In the genomic region with DNA sequence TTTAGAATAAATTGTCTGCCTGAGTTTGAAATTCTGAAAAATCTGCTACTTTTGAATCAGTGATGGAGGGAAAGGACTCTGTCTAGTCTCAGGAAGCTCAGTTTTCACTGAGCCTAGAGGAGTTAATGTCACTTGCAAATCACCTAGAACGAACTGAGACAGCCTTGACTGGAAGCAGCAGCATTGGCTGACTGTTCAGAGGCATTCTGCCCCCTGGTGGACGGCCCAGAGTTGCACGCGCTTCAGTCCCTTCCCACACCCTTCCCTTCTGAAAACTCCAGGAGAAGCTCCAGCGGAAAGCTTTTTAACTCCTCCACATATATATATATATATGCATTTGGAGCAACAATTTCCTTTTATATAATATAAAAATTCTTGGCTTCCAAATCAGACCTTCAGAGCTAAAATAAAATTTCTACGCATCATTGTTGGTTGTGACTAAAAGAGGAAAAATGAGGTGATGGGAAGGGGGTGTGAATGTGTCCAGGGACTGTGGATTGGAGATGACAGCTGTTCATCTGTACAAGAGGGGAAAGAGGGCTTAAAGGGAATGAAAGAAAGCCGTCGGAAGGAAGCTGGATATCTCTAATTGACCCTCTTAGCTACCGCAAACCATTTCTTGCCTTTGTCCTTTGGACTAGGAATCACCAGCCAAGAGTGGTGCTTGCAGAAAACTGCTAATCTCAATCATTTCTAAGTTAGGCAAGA, we compare ENCODE assay signal across 9 mouse cellular contexts. TPM values are rescaled to one million over a fixed set of nuclear protein-coding genes. Genes with fewer than 3 reads are reported as not detected.
DNase-seq lines count a peak whose midpoint lies in the region; ATAC-seq and TF ChIP-seq lines count a peak whose summit lies in the region.
"Had no signal": no experiment of that assay in that cellular context is flagged by ENCODE, and none has a peak within 500 bp of the region (broad histone marks: within the 10 kb centered on the region; RNA-seq: fewer than 3 reads in every experiment).

No protein-coding gene starts in this region.

- no peak overlapping the region for H3K9ac ChIP-seq in hindbrain, embryonic 11.5 days (ENCODE audit: low read depth, low read length)
- no peak overlapping the region for H3K9ac ChIP-seq in lung, postnatal 0 days (replicated peaks; ENCODE audit: low read depth)
- H3K9ac ChIP-seq: limb, embryonic 15.5 days had no signal

- no peak overlapping the region for H3K4me2 ChIP-seq in hindbrain, embryonic 11.5 days (replicated peaks; ENCODE audit: low read depth, low read length)
- H3K4me2 ChIP-seq in lung, postnatal 0 days (replicated peaks; ENCODE audit: low read depth, low read length): no peak overlapping the region
- H3K4me2 ChIP-seq: limb, embryonic 15.5 days had no signal

- H3K4me1 ChIP-seq in embryonic facial prominence, embryonic 10.5 days: peaks cover 6% of the 10 kb centered on the region
- no peaks in the 10 kb centered on the region for H3K4me1 ChIP-seq in hindbrain, embryonic 11.5 days (replicated peaks; ENCODE audit: control insufficient read depth, insufficient read depth, low read length)
- no peaks in the 10 kb centered on the region; the same call in 1 of the 2 replicates for H3K4me1 ChIP-seq in lung, postnatal 0 days (ENCODE audit: insufficient read depth, low read depth, low read length)

- peak; percentile 87 for TF ChIP-seq CTCF in lung, postnatal 0 days (IDR thresholded peaks at IDR 0.05)

- peak; percentile 78 for DNase-seq in ES-CJ7 (ENCODE audit: low read depth, low spot score)
- peak; percentile 78 for DNase-seq in adrenal gland, adult 2 months
- peak; percentile 85 for DNase-seq in embryonic facial prominence, embryonic 10.5 days (ENCODE audit: low spot score)
- DNase-seq in hindbrain, embryonic 11.5 days (ENCODE audit: low spot score): peak; percentile 89
- peak; percentile 48 to 79 for DNase-seq in layer of hippocampus, adult 8-10 months (ENCODE audit: low spot score in 2 of 2)
- peak; percentile 70 for DNase-seq in lung, postnatal 0 days (ENCODE audit: low spot score)
- peak; percentile 92 for DNase-seq in retina, embryonic 14.5 days (ENCODE audit: low spot score)

- no peaks in the 10 kb centered on the region for H3K9me3 ChIP-seq in embryonic facial prominence, embryonic 10.5 days
- H3K9me3 ChIP-seq in hindbrain, embryonic 11.5 days (ENCODE audit: control insufficient read depth, low read length): no peaks in the 10 kb centered on the region
- no peaks in the 10 kb centered on the region for H3K9me3 ChIP-seq in lung, postnatal 0 days (ENCODE audit: low read length)
- H3K9me3 ChIP-seq: limb, embryonic 15.5 days had no signal

- TF ChIP-seq EP300 in lung, postnatal 0 days (IDR thresholded peaks at IDR 0.05): no peak

- WGBS in embryonic facial prominence, embryonic 10.5 days: 36% methylated on average over 9 of the region's 9 CpGs
- WGBS in hindbrain, embryonic 11.5 days: 32% methylated on average over 9 of the region's 9 CpGs
- 26% methylated on average over 9 of the region's 9 CpGs for WGBS in lung, postnatal 0 days

- ATAC-seq in hindbrain, embryonic 11.5 days (ENCODE audit: low FRiP score): peak; percentile 81
- ATAC-seq in lung, postnatal 0 days: no peak
- ATAC-seq in monocyte, adult 5-6 weeks (replicated peaks; ENCODE audit: insufficient number of reproducible peaks, low FRiP score, low TSS enrichment, poor library complexity, severe bottlenecking): no peak; the same call in 1 of the 2 replicates

- H3K27ac ChIP-seq in embryonic facial prominence, embryonic 10.5 days (replicated peaks): no peak overlapping the region
- H3K27ac ChIP-seq in hindbrain, embryonic 11.5 days (ENCODE audit: low read depth, low read length): no peak overlapping the region
- H3K27ac ChIP-seq in lung, postnatal 0 days (ENCODE audit: low read length): no peak overlapping the region
- H3K27ac ChIP-seq: limb, embryonic 15.5 days had no signal

- peaks cover 24% of the 10 kb centered on the region for H3K27me3 ChIP-seq in embryonic facial prominence, embryonic 10.5 days (replicated peaks; ENCODE audit: low read depth, poor library complexity, severe bottlenecking)
- H3K27me3 ChIP-seq in hindbrain, embryonic 11.5 days (ENCODE audit: control insufficient read depth, insufficient read depth, low read length): peaks cover 3% of the 10 kb centered on the region
- peaks cover 5% of the 10 kb centered on the region; the same call in 1 of the 2 replicates for H3K27me3 ChIP-seq in lung, postnatal 0 days (replicated peaks; ENCODE audit: insufficient read depth, low read length)

- H3K4me3 ChIP-seq in embryonic facial prominence, embryonic 10.5 days: no peak overlapping the region
- H3K4me3 ChIP-seq in hindbrain, embryonic 11.5 days (ENCODE audit: low read depth, low read length): no peak overlapping the region
- no peak overlapping the region for H3K4me3 ChIP-seq in lung, postnatal 0 days (ENCODE audit: low read depth, low read length)
- H3K4me3 ChIP-seq: limb, embryonic 15.5 days had no signal

- no peaks in the 10 kb centered on the region for H3K36me3 ChIP-seq in embryonic facial prominence, embryonic 10.5 days (replicated peaks)
- no peaks in the 10 kb centered on the region for H3K36me3 ChIP-seq in hindbrain, embryonic 11.5 days (ENCODE audit: control insufficient read depth, insufficient read depth, low read length)
- no peaks in the 10 kb centered on the region for H3K36me3 ChIP-seq in lung, postnatal 0 days (ENCODE audit: insufficient read depth, low read length)
- H3K36me3 ChIP-seq: limb, embryonic 15.5 days had no signal

RNA-seq across cellular contexts. Expression of a gene that starts 6.6 kb away (rescaled TPM):
- 10 to 100 TPM in 1 of 2 experiments, 1 to 10 TPM in 1; 7.1 to 13.1 TPM for total RNA-seq in adrenal gland, adult 2 months (2021)
- polyA plus RNA-seq in adrenal gland, adult 2 months (2012; rRNA removed): 0.99 and 2.2 TPM in 2 replicates
- polyA plus RNA-seq in embryonic facial prominence, embryonic 10.5 days (2016; fragmentation: Nextera tagmentation; extraction: Ambion mirVana): 0.60 and 1.1 TPM in 2 replicates
- 1.1 and 1.2 TPM in 2 replicates for polyA plus RNA-seq in hindbrain, embryonic 11.5 days (2014; fragmentation: Nextera tagmentation; extraction: Ambion mirVana)
- 10 to 100 TPM in 3 of 4 experiments, 1 to 10 TPM in 1; 9.8 to 13.8 (median 12.3) TPM for total RNA-seq in layer of hippocampus, adult 8-10 months (2022)
- 0.10 and 0.16 TPM in 2 replicates for polyA plus RNA-seq in lung, postnatal 0 days (2015; fragmentation: Nextera tagmentation; extraction: Ambion mirVana)
- total RNA-seq in monocyte, adult 5-6 weeks (2017): 0.29 to 1.2 TPM (median 0.67 TPM) in 3 replicates
